Mouse (Mus musculus): ENCODE results near the gene Ces1f.

Gene Ces1f

DNA sequence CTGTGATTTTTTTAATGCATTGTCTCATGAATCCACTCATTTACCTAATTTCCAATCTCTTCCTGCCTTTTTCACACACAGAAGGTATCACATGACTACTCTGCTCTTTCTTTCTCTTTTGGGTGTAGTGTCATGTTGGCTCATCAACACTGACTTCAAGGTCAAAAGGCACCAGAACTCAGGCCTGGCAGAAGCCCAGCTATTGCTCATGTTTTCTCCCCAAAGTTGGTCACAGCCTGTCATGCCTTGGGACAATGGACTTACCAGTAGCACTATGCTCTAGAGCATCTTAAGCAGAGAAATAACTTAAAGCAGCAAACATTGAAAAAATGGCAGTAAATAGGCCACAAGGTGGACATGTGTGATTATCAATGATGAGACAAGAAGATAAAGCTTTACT lies 68.5 kb downstream of the Ces1f start:
- DNase-seq (ENCODE audit: low read depth, low spot score): no peak
